Mouse (Mus musculus) frontal cortex, adult (tissue): ENCODE data around the gene Appbp2.

Source experiments
- ATAC-seq: cut with Nextera tagmentation; 2 replicates; pipeline ENCODE4 v1.9.2; 2017; ENCODE audit warnings: mild to moderate bottlenecking, moderate library complexity, mixed read lengths; ENCODE audit not compliant: low TSS enrichment

The Appbp2 gene

GRCm38 (mm10) chr11:85234990-85235841 lies at the start of gene Appbp2:
Appbp2 (minus strand) TSS chr11:85235130.
- ATAC-seq: peak; percentile 97

- ATAC-seq: no peak
Observed at GRCm38 (mm10) chr11:85281219-85281878, 46.4 kb upstream of the Appbp2 start.

GRCm38 (mm10) chr11:85278175-85278574 lies 43.2 kb upstream of the Appbp2 start:
- ATAC-seq: no peak

- ATAC-seq: no peak
Observed at GRCm38 (mm10) chr11:85277609-85278008, 42.7 kb upstream of the Appbp2 start.

- no peak for ATAC-seq
Observed at GRCm38 (mm10) chr11:85275151-85275550, 40.2 kb upstream of the Appbp2 start.

- ATAC-seq: no peak
Observed at GRCm38 (mm10) chr11:85273299-85273698, 38.4 kb upstream of the Appbp2 start.

GRCm38 (mm10) chr11:85270631-85271030 lies 35.7 kb upstream of the Appbp2 start:
- ATAC-seq: no peak

- no peak for ATAC-seq
Observed at GRCm38 (mm10) chr11:85267393-85267792, 32.5 kb upstream of the Appbp2 start.

- ATAC-seq: no peak
Observed at GRCm38 (mm10) chr11:85264635-85265034, 29.7 kb upstream of the Appbp2 start.

GRCm38 (mm10) chr11:85261192-85261591 lies 26.3 kb upstream of the Appbp2 start:
- no peak for ATAC-seq

- ATAC-seq: no peak
Observed at GRCm38 (mm10) chr11:85258966-85259365, 24.0 kb upstream of the Appbp2 start.

GRCm38 (mm10) chr11:85255471-85256027 lies 20.6 kb upstream of the Appbp2 start:
- ATAC-seq: no peak

- ATAC-seq: no peak
Observed at GRCm38 (mm10) chr11:85253641-85254040, 18.7 kb upstream of the Appbp2 start.

GRCm38 (mm10) chr11:85253006-85253405 lies 18.1 kb upstream of the Appbp2 start:
- ATAC-seq: no peak

GRCm38 (mm10) chr11:85251955-85252354 lies 17.0 kb upstream of the Appbp2 start:
- ATAC-seq: no peak

GRCm38 (mm10) chr11:85250467-85250866 lies 15.5 kb upstream of the Appbp2 start:
- ATAC-seq: no peak

GRCm38 (mm10) chr11:85249338-85249737 lies 14.4 kb upstream of the Appbp2 start:
- ATAC-seq: no peak

GRCm38 (mm10) chr11:85248151-85248550 lies 13.2 kb upstream of the Appbp2 start:
- ATAC-seq: no peak

GRCm38 (mm10) chr11:85241226-85241625 lies 6.3 kb upstream of the Appbp2 start:
- ATAC-seq: no peak

- no peak for ATAC-seq
Observed at GRCm38 (mm10) chr11:85240211-85240610, 5.3 kb upstream of the Appbp2 start.

GRCm38 (mm10) chr11:85234363-85234989 lies 454 bp downstream of the Appbp2 start:
- peak; percentile 97 for ATAC-seq

- no peak for ATAC-seq
Observed at GRCm38 (mm10) chr11:85233676-85234210, 1.2 kb downstream of the Appbp2 start.
